Mouse (Mus musculus): Measurements from ENCODE around the gene Aoah.

Aoah gene

DNA sequence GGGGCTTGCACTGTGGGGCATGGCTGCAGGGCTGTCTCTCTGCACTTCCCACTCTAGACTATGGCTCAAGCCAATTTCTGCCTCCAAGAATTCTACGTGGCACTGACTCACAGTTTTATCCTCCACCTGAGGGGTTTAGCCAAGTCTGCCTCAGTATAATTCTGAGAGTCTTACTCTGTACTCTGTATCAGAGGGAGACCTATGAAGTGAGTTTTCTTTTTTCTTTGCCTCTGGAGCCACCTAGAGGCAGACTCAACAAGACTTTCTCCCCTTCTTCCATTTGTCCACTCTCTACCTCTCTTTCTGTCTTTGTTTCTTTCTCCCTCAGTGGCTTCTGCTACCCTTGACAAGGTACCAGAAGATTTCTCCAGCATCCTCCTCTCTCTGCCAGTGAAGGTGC is 256.2 kb downstream of the Aoah start:
- no peak for DNase-seq (ENCODE audit: low read depth, low spot score)

DNA sequence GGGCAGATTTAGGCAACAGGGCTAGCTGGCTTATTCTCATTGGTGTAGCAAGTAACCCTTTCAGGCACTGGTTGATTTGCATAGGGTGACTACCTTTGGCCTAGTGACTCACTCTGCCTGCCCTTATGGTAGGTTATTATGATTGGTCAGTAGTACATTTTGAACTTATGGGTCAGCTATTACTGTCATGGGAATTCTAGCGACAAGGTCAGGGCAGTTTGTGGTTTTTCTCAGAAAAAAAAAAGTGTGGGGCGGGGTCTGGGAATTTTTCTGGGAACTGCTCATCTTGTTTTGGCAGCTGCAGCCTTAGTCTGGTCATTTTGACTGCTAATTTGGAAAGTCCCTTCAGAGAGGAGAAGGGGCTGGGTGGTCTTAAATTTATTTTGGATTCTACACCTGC is 272.1 kb downstream of the Aoah start:
- no peak for DNase-seq (ENCODE audit: low read depth, low spot score)

DNA sequence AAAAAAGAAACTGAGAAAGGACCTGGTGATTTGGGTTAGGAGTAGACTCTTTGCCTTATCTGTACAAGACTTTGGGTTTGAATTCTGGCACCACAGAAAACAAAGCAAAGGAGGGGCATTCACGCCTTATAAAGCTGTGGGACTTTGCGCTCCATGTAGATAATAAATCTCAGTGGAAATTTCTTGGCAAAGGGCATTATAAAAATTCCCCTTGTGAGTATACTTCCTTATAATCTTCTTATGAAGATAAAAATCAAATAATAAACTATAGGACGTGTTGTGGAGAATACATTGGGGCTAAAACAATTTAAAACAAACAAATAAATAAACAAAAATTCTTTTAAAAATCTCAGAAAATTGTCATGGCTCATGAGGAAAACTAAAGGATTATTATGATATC is 280.9 kb downstream of the Aoah start, which contains the start of gene Olfr1370:
Gene Olfr1370, minus strand, starts transcription at position 101 of the 400 bp plus-strand sequence.
- DNase-seq (ENCODE audit: low read depth, low spot score): no peak

DNA sequence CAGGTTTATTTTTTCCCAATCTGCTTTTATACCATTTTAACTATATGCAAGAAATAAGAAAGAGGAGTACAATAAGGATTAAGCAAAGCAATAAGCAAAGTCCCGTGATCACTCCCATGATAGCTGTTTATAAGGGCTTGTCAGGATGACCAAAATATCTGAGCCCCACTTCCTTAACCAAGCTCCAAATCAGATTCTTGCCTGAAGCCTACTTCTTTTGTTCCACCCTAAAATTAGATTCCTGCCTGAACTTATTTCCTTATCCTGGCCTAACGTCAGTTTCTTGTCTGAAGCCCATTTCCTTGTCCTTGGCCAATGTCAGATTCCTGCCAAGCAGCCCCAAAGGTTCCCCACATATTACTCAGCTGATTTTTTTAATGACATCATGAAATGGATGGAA is 288.8 kb downstream of the Aoah start:
- DNase-seq (ENCODE audit: low read depth, low spot score): no peak
